Mouse (Mus musculus): ENCODE results near the gene Rab31. TPM values are rescaled to one million over a fixed set of nuclear protein-coding genes. Genes with fewer than 3 reads are reported as not detected.
A peak's percentile ranks its signal among the peaks of the same experiment; 100 is the strongest.

Rab31 gene
- 30.0 and 33.0 TPM in 2 replicates for total RNA-seq (2021)
- long read RNA-seq, experiment 1, transcript Rab31-201 (7 exons, 3,473 nt), result major isoform, 27 of 37 reads
- long read RNA-seq, experiment 1, partial matches to known transcripts, result 2 of 37 reads
- long read RNA-seq, experiment 1, other reads (novel, unspliced or antisense), result 8 of 37 reads
- long read RNA-seq, experiment 2, transcript Rab31-201 (7 exons, 3,473 nt), result major isoform, 14 of 27 reads
- long read RNA-seq, experiment 2, partial matches to known transcripts, result 1 of 27 reads
- long read RNA-seq, experiment 2, other reads (novel, unspliced or antisense), result 12 of 27 reads

GRCm38 (mm10) chr17:65771951-65772934 is at the start of gene Rab31:
Gene Rab31 (minus strand): TSS chr17:65772752.
- peak; percentile 92 for DNase-seq

DNA sequence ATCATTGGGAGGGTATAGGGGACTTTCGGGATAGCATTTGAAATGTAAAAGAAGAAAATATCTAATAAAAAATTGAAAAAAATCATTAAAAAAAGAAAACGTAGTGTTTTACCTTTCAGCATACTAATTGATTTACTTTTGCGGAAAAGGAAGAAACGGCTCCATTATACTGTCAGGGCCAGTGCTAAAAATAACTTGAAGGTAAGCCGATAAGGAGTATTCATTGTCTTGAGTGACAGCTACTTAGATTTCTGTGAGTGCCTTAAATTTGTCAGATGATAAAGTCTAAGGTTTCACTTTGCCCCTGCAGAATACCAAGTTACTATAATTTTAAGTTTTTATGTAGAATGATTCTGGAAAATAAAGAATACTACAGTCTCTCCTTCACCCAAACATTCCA is 47.6 kb upstream of the Rab31 start:
- no peak for DNase-seq

GRCm38 (mm10) chr17:65813763-65814162 is 41.2 kb upstream of the Rab31 start:
- DNase-seq, result peak; percentile 21

GRCm38 (mm10) chr17:65811032-65811431 is 38.5 kb upstream of the Rab31 start:
- DNase-seq, result no peak

DNA sequence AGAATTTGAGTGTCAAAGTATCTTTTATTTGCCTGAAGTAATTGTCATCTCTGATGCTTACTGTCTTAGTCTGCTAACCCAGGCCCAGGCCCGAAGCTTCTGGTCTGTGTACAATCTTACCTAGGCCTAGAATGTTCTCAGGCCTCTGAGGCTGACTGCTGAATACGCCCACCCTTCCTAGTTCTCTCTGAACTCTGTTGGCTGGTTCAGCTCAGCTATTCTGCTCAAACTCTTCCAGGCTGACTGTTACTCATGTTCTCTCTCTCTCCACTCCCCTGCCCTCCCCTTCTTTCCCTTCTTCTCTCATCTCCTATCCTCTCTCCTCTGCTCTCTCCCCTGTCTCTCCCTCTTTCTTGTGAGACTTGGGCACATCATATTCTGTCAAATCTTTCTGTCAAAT is 33.9 kb upstream of the Rab31 start:
- DNase-seq, result no peak

GRCm38 (mm10) chr17:65805966-65806365 is 33.4 kb upstream of the Rab31 start:
- no peak for DNase-seq

DNA sequence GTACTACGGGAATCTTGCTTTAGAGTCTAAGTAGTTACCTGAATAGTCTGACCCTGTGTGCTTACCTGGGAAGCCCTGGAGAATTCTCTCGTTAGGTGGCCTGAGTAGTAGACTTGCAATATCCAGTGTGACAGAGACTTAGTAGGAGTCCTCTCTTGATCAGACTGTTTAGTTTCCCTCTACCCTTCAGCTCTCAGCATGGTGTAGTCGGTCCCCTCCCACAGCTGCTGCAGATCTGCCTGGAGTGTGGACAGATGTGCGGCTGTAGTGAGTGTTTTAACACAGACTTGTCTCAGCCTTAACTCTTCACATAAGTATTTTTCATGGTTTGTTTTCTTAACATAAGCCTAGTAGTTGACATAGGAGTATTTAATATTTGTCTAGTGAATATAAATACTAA is 29.5 kb upstream of the Rab31 start:
- no peak for DNase-seq

- DNase-seq, result no peak
These were observed 27.9 kb upstream of the Rab31 start for GRCm38 (mm10) chr17:65800451-65800850.

- DNase-seq, result no peak
These were observed 26.8 kb upstream of the Rab31 start for GRCm38 (mm10) chr17:65799353-65799752.

- DNase-seq, result no peak
These were observed 25.9 kb upstream of the Rab31 start for GRCm38 (mm10) chr17:65798446-65798845.

DNA sequence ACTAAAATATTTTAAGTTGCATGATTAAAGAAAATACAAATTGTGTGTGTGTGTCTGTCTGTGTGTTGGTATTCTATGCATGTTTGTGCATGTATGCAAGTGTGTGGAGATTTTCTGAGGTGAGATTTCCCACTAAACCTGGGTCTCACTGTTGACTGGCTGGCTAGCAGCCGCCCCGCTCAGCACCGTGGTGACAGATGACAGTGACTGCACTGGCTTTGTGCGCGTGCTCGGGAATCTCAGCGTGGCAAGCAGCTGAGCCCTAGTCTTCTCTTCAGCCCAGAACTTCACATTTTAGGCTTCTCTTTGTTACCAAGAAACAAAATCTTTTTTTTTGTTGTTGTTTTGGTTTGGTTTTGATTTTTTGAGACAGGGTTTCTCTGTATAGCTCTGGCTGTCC is 23.5 kb upstream of the Rab31 start:
- no peak for DNase-seq

DNA sequence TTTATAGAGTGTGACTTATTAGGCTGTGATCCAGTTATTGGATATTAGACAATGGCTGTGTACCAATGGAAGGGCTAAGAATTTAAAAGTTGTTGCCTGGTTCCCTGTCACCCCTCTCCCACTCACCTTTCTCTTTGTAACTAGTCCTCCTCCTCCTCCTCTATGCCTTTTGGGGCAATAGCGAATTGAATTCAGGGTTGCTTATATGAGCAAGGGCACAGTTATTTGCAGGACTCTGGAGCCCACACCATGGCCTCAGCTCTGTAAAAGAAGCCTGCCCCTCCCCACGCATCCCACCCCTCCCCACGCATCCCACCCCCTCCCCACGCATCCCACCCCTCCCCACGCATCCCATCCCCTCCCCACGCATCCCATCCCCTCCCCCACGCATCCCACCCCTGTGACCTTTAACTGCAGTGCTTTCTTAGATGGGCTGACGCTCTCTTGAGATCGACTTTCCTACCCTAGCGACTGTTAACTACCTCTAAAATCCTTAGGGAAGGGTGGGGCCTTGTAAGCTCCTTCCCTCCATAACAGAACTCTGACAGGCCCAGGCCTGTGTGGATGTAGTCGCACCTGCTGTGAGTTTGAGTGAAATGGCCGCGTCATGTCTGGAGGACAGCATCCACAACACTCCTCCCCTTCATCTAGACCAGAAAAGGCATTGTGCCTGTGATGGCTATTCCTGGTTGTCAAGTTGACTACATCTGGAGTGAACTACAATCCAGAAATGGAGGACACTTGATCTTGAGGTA is 21.7 kb upstream of the Rab31 start:
- DNase-seq, result no peak

GRCm38 (mm10) chr17:65793307-65793930 is 20.9 kb upstream of the Rab31 start:
- DNase-seq, result no peak

DNA sequence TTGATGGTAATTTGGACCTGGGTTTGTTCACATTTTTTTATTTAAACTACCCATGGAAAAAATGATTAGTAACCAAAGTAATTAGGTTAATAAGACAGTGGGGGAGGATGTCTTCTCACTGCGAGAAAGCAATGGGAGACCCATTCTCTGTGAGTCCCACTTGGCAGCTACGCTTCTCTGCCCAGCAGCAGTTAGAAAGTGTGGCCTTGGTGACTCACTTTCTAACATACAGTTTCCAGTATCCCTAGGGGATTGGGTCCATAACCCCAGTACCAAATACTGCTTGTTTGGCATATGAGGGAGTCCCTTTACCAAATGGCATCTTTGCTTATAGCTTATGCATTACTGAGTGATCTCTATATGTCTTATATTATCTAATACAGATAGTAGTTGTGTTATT is 18.6 kb upstream of the Rab31 start:
- DNase-seq, result no peak

DNA sequence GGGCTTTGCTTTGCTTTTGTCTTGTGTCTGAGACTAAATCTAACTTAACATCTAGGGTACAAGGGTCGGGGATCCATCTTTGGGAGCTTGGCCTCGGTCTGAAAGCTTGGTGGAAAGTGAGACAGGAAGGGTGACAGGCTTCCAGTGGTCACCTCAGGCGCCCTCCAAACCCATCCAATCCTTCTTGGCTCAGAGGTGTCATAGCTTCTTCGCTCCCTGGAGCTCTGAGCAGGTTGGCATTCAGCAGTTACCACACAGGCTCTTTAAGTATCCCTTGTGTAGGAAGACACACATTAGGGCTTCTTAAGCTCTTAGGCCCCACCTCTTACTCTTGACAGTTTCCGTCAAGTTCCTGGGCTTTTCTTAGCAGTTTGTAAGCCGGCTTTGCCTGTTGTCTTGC is 17.0 kb upstream of the Rab31 start:
- DNase-seq, result no peak

- DNase-seq, result peak; percentile 79
These were observed 16.2 kb upstream of the Rab31 start for GRCm38 (mm10) chr17:65788542-65789291.

DNA sequence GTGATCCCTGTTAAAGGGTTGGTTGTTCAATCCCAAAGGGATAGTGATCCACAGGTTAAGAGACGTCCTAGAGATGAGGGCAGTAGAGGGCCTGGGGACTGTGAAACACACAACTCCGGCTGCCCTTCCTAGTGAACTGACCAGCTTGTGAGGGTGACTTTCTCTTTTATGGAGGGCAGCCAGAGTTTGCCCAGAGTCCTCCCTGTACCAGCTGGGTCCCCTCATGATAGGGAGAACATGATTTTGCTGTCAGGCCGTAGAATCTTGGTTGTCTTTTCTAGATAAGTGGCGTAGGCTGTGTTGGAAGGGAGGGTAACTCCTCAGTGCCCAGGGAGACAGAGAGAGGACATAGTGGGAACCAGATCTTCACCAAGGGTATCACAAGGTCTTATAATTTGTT is 14.7 kb upstream of the Rab31 start:
- DNase-seq, result no peak

DNA sequence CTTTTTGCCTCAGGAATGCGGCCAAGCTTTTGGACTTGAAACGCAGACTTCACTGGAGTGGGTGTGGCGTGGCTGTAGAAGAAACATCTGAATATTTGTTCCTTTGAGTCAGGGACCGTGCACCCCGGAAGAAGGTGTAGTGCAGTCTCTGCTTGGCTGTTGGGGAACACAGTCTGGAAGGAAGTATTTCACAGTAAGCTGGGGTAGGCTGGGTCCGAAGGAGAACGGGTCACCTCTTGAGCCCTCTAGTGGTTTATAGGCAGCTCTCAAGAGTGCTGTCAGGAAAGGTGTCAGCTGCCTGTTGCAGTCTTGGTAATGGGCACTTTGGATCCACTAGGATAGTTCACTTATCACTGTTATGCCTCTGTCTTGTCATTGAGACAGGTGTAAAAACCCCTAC is 13.7 kb upstream of the Rab31 start:
- peak; percentile 23 for DNase-seq

DNA sequence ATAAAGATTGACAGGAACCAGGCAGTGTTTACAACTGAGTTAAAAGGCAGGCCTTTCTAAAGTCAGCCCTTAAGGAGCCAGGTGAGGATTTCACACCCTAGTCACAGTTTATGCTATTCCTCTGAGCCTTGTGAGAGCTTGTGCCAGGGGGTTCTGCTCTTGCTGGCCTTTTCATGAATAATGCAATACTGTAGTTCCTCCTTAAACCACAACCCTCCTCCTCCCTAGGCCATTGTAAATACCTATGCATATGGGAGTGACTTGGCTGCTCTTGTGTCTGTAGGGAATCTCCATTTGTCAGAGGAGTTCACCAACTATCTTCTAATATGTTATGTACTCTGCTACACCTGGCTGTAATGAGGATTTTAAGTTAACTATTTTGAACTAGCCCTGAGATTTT is 13.2 kb upstream of the Rab31 start:
- no peak for DNase-seq

DNA sequence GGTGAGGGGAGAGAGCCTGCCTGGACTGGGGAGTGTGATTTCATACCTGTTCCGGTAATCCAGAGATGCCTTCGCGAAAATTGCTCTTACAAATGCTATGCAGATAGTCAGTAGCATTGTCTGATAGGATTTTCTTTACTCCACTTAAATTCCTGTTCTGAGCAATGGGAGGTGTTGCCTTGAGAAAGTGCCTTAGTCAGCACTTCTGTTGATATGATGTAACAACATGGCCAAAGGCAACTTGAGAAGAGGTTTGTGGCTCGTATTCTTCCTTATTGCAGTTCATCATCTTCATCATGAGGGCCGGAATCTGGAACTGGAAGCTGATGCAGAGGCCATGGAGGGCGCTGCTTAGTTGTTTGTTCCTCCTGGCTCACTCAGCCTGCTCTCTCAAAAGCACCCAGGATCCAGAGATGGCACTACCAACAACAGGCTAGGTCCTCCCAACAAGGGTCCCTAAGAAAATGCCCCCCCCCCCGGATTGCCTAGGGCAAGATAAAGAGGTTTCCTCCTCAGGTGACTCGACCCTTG is 12.1 kb upstream of the Rab31 start:
- no peak for DNase-seq

All from adrenal gland, postnatal 14 days (tissue).